Mouse (Mus musculus) layer of hippocampus, adult 2 months (tissue): ENCODE results near the gene Cntnap2. TPM values are rescaled to one million over a fixed set of nuclear protein-coding genes. Genes with fewer than 3 reads are reported as not detected.
"Not testable (repeated sequence)": the region's sequence is repeated elsewhere in the genome, so short reads cannot be mapped to it uniquely, and the experiment has no call there.

Experiments used
- DNase-seq, 2 experiments: peaks; one replicate each; pipeline ENCODE4 v3.0.0; 2022; ENCODE audit warnings: low spot score in 2 of 2
- H3K27ac ChIP-seq: fragments of 200-600 bp; 2 replicates; pipeline ENCODE4 v1.8.1; 2022
- H3K4me3 ChIP-seq: fragments of 200-600 bp; 2 replicates; pipeline ENCODE4 v1.8.1; 2022; ENCODE audit warnings: mild to moderate bottlenecking
- CTCF ChIP-seq: fragments of 200-600 bp; conservative IDR thresholded peaks from 2 replicates; pipeline ENCODE4 v1.8.1; 2022; ENCODE audit warnings: antibody characterized with exemption, mild to moderate bottlenecking, moderate library complexity
- total RNA-seq, 2 experiments: library from RNA; stranded (reverse); gene quantifications; 2 replicates each; pipeline ENCODE4 v1.2.3; 2021

Cntnap2 gene
- total RNA-seq, 2 experiments from 2014 or later = 126 to 147 TPM

DNA sequence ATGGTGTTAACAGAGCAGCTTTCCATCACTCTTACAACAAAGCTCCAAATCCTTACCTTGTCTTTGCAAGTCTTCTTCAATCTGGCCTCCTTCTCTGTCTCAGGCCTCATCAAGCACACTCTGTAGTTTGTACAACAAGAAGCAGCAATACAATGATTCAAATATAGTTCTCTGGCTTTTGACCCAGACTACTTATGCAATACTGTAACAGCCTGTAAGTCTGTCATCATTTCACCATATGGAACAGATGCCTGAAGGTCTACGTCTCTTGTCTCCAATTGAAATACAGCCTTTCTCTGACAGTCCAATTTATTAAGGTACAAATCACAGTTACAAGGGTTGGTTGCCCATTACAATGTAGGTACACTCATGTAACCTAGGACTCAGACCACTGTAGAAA lies 1453.7 kb downstream of the Cntnap2 start:
- Histone ChIP-seq H3K27ac (no peak overlapping the region), H3K4me3 (no peak overlapping the region)
- DNase-seq = no peak
- no peak for TF ChIP-seq CTCF

- peak; percentile 20; the same call in 1 of the 2 replicates for TF ChIP-seq CTCF
- H3K4me3 ChIP-seq, H3K27ac ChIP-seq, DNase-seq: not testable (repeated sequence)
Measured at GRCm38 (mm10) chr6:46537586-46537985, 1478.4 kb downstream of the Cntnap2 start.

- no peak for TF ChIP-seq CTCF
- DNase-seq = no peak
- no peak overlapping the region for H3K27ac ChIP-seq
- no peak overlapping the region for H3K4me3 ChIP-seq
Measured at GRCm38 (mm10) chr6:46563470-46563869, 1504.3 kb downstream of the Cntnap2 start.

DNA sequence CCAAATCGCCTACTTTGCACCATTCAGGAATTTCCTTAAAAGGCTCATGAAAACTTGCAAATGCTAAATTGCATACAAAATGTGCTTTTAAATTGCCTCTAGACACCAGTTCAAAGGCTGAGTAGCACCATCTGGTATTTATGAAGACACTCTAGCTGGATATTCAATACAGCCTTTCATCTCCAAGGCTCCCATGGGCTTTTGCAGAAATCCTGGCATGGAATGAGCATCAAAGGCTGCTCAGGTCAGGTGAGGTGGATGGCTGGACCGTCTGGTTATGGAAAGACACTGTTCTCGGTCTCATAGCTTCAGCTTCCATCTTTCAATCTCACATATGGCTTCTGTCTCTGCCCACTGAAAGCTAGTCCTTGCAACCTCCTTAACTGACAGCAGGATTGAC lies 1515.9 kb downstream of the Cntnap2 start:
- no peak for DNase-seq
- no peak for TF ChIP-seq CTCF
- Histone ChIP-seq H3K4me3 (no peak overlapping the region), H3K27ac (no peak overlapping the region)

GRCm38 (mm10) chr6:46612365-46612764 lies 1553.2 kb downstream of the Cntnap2 start:
- Histone ChIP-seq H3K27ac (no peak overlapping the region), H3K4me3 (no peak overlapping the region)
- no peak for TF ChIP-seq CTCF
- DNase-seq = no peak

GRCm38 (mm10) chr6:46612872-46613271 lies 1553.7 kb downstream of the Cntnap2 start:
- no peak for DNase-seq
- no peak for TF ChIP-seq CTCF
- Histone ChIP-seq H3K27ac (no peak overlapping the region), H3K4me3 (no peak overlapping the region)

GRCm38 (mm10) chr6:46669018-46669417 lies 1609.9 kb downstream of the Cntnap2 start:
- no peak overlapping the region for H3K27ac ChIP-seq
- no peak for DNase-seq
- TF ChIP-seq CTCF = no peak
- H3K4me3 ChIP-seq = no peak overlapping the region

DNA sequence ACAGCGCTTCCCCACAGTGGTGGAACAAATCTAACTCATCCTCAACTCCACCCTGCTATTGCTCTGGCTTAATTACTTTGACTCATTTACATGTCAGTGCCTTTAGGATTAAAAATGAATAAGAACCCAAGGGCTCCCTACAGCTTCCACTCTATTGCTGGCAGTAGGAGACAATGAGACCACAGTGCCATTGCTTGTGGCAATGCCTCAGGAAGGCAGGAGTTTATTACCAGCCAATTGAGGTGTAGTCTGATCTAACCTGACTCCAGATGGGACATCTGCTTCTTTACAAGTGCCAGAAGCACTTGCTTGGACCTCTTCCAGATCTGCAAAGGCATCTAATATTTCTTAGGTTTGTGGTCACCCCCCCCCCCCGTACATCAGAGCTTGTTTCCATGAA lies 1615.9 kb downstream of the Cntnap2 start:
- TF ChIP-seq CTCF = no peak
- DNase-seq = no peak

DNA sequence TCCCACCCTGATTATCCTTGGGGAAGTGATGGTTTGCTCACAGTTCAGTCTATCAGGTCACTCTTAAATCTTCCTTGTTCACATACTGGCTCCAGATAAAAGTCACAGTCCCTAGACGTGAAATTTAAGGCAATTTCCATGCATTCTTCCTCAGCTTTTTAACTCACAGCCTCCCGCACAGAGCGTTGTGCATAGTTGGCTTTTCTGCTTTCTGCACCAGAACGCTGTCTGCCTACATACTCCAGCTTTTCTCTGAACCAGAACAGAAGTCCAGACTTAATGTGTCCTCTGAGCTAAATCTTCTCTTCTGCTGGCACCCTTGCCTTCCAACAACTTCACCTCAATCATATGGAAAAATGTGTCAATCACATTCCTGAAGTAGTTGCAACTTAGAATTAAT lies 1616.5 kb downstream of the Cntnap2 start:
- peak in 1 of 2 experiments; percentile 26 for DNase-seq
- H3K27ac ChIP-seq = no peak overlapping the region
- H3K4me3 ChIP-seq = no peak overlapping the region
- TF ChIP-seq CTCF = no peak

More for the DNA sequence above, 1615.9 kb downstream of the Cntnap2 start:
- Histone ChIP-seq H3K27ac (no peak overlapping the region), H3K4me3 (no peak overlapping the region)

DNA sequence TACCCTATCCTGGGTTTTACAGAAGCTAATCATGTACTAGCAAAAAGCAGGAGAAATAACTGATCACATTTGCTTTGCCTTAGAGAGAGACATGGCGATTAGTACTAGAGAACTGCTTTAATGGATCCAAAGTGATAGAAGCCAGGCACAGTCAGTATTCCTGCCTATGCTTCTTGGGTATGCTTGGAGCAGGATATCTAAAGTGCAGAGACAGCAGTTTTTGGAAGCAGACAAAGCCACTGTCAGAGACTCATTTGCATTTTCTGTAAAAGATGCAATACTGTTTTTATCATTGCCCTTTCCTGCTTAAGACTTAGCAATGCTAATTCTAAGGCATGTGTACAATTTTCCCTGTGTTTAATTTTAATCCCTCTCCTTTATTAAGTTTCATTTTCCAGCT lies 1637.0 kb downstream of the Cntnap2 start:
- TF ChIP-seq CTCF = no peak
- Histone ChIP-seq H3K27ac (no peak overlapping the region), H3K4me3 (no peak overlapping the region)
- DNase-seq = no peak

- no peak for TF ChIP-seq CTCF
- no peak overlapping the region for H3K4me3 ChIP-seq
- no peak overlapping the region for H3K27ac ChIP-seq
- no peak for DNase-seq
Measured at GRCm38 (mm10) chr6:46699343-46699742, 1640.2 kb downstream of the Cntnap2 start.

DNA sequence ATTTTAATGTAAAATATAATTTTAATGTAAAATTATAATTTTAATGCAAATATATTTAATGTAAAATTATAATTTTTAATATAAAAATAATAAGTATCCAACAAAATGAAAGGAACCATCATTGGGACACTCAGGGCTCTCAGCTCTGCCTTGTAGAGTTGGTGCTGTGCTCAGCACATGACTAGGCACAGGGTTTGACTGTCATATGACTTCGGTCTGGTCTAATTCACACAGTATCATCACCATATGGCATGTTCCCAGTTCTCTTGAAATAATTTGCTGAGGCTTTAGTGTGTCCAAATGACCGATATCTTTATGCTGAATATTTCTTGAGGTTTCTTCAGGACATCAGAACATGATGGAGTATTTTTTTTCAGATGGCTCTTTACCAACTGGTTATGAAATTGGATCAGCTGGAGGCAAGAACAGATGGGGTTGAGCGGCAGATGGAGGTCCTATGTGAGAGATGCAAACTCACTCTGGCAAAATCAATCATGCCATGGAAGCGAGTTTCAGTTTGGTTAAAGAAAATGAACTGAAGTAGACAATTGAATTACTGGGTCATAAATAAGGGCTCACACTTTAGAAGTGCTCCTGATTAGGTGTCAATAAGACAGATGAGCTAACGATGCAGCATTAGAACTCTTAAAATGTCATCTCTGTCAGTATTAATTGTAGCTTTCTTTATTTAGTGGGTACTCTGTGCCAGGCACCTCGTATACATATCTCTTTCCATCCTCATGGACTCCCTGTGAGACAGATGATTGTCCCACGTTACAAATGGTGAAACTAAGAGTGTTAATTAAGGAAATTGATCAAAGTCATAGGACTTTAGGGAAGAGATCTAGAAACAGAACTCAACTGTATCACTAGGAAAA lies 1645.4 kb downstream of the Cntnap2 start:
- peak; percentile 61 to 76 for DNase-seq
- no peak for TF ChIP-seq CTCF
- Histone ChIP-seq H3K27ac (peak overlapping the region; percentile 73), H3K4me3 (no peak overlapping the region)

- H3K27ac ChIP-seq = peak overlapping the region; percentile 73; the same call in 1 of the 2 replicates
- no peak overlapping the region for H3K4me3 ChIP-seq
- peak; percentile 14 to 53 for DNase-seq
- TF ChIP-seq CTCF = no peak
Measured at GRCm38 (mm10) chr6:46705926-46706325, 1646.8 kb downstream of the Cntnap2 start.

GRCm38 (mm10) chr6:46716576-46716975 lies 1657.4 kb downstream of the Cntnap2 start:
- DNase-seq = no peak
- Histone ChIP-seq H3K27ac (no peak overlapping the region), H3K4me3 (no peak overlapping the region)
- no peak for TF ChIP-seq CTCF
